ENCODE assay signal across 9 mouse cellular contexts in the genomic region with DNA sequence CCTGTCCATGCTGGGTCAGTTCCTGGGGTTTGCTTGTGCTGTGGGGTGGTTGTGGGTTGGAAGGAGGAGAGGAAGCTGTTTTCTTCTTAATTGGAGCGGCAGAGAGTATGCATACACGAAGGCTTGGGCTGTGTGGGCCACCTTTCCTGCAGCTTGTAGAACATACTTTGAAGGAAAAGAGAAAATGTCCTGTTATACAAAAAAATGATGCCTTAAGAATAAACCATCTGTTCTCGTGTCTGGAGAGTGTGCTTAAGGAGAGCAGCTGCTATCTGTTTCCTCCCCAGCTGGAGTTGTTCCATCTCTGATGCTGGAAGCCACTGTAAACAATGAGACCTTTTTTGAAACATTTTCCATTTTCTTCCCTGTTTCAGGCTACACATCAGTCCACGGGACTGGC.
DNase-seq lines count a peak whose midpoint lies in the region; ATAC-seq and TF ChIP-seq lines count a peak whose summit lies in the region.
"Had no signal": no experiment of that assay in that cellular context is flagged by ENCODE, and none has a peak within 500 bp of the region (broad histone marks: within the 10 kb centered on the region; RNA-seq: fewer than 3 reads in every experiment).

No protein-coding gene starts in this region.

- H3K9ac ChIP-seq in forebrain, embryonic 14.5 days (ENCODE audit: low read length), result no peak overlapping the region
- no peak overlapping the region for H3K9ac ChIP-seq in forebrain, embryonic 11.5 days (ENCODE audit: low read length)
- no peak overlapping the region for H3K9ac ChIP-seq in midbrain, embryonic 14.5 days (replicated peaks; ENCODE audit: low read length)
- no peak overlapping the region for H3K9ac ChIP-seq in midbrain, embryonic 15.5 days
- H3K9ac ChIP-seq: hindbrain, embryonic 14.5 days had no signal

- no peaks in the 10 kb centered on the region for H3K27me3 ChIP-seq in forebrain, embryonic 14.5 days (replicated peaks; ENCODE audit: control insufficient read depth, insufficient read depth, low read length)
- H3K27me3 ChIP-seq in forebrain, embryonic 11.5 days (ENCODE audit: control insufficient read depth, insufficient read depth, low read length), result no peaks in the 10 kb centered on the region
- H3K27me3 ChIP-seq in midbrain, embryonic 14.5 days (ENCODE audit: control insufficient read depth, insufficient read depth, low read length), result no peaks in the 10 kb centered on the region
- no peaks in the 10 kb centered on the region for H3K27me3 ChIP-seq in midbrain, embryonic 15.5 days (replicated peaks)
- no peaks in the 10 kb centered on the region for H3K27me3 ChIP-seq in thymus, adult 2 months (ENCODE audit: control insufficient read depth, insufficient read depth, low read length)

- intact Hi-C loops in left cerebral cortex, postnatal 25 days (cut with DNase I), result loop anchor here (10.0 kb wide), 1 partner anchor 450 kb away; no protein-coding TSS in a partner anchor

- 62% methylated on average over 4 of the region's 4 CpGs for WGBS in forebrain, embryonic 14.5 days
- WGBS in forebrain, embryonic 11.5 days, result 83% methylated on average over 4 of the region's 4 CpGs
- WGBS in midbrain, embryonic 14.5 days, result 87% methylated on average over 4 of the region's 4 CpGs
- WGBS in midbrain, embryonic 15.5 days, result 74% methylated on average over 4 of the region's 4 CpGs
- 74% methylated on average over 4 of the region's 4 CpGs for WGBS in thymus, adult 2 months

- no peak overlapping the region for H3K4me2 ChIP-seq in forebrain, embryonic 14.5 days (ENCODE audit: low read length)
- no peak overlapping the region for H3K4me2 ChIP-seq in forebrain, embryonic 11.5 days (ENCODE audit: low read depth, low read length, severe bottlenecking)
- no peak overlapping the region for H3K4me2 ChIP-seq in midbrain, embryonic 14.5 days (ENCODE audit: low read length)
- H3K4me2 ChIP-seq in midbrain, embryonic 15.5 days, result no peak overlapping the region
- H3K4me2 ChIP-seq: hindbrain, embryonic 14.5 days had no signal

- no peak for TF ChIP-seq POLR2A in thymus, adult 2 months (IDR thresholded peaks at IDR 0.05; ENCODE audit: control insufficient read depth, extremely low read depth, insufficient read depth, low read length, poor library complexity)

- no peaks in the 10 kb centered on the region for H3K9me3 ChIP-seq in forebrain, embryonic 14.5 days (replicated peaks; ENCODE audit: control insufficient read depth, low read length)
- H3K9me3 ChIP-seq in forebrain, embryonic 11.5 days (ENCODE audit: control insufficient read depth, low read length), result no peaks in the 10 kb centered on the region
- H3K9me3 ChIP-seq in midbrain, embryonic 14.5 days (ENCODE audit: control insufficient read depth, low read length), result no peaks in the 10 kb centered on the region
- H3K9me3 ChIP-seq in midbrain, embryonic 15.5 days, result no peaks in the 10 kb centered on the region

- no peak overlapping the region for H3K27ac ChIP-seq in forebrain, embryonic 14.5 days (ENCODE audit: low read depth, low read length)
- H3K27ac ChIP-seq in forebrain, embryonic 11.5 days (ENCODE audit: low read depth, low read length), result no peak overlapping the region
- H3K27ac ChIP-seq in midbrain, embryonic 14.5 days (replicated peaks; ENCODE audit: low read depth, low read length), result no peak overlapping the region
- H3K27ac ChIP-seq in midbrain, embryonic 15.5 days, result no peak overlapping the region
- no peak overlapping the region for H3K27ac ChIP-seq in thymus, adult 2 months (ENCODE audit: control insufficient read depth, insufficient read depth, low read length)
- H3K27ac ChIP-seq: hindbrain, embryonic 14.5 days had no signal

- peak; percentile 44; the same call in 1 of the 2 replicates for ATAC-seq in forebrain, embryonic 14.5 days
- ATAC-seq in forebrain, embryonic 11.5 days (replicated peaks; ENCODE audit: low FRiP score), result no peak
- ATAC-seq in midbrain, embryonic 14.5 days (ENCODE audit: low FRiP score, low TSS enrichment), result no peak
- no peak for ATAC-seq in midbrain, embryonic 15.5 days (replicated peaks)

- H3K4me1 ChIP-seq in forebrain, embryonic 14.5 days (ENCODE audit: control insufficient read depth, insufficient read depth, low read length), result no peaks in the 10 kb centered on the region
- H3K4me1 ChIP-seq in forebrain, embryonic 11.5 days (replicated peaks; ENCODE audit: control insufficient read depth, insufficient read depth, low read length), result no peaks in the 10 kb centered on the region
- H3K4me1 ChIP-seq in midbrain, embryonic 14.5 days (ENCODE audit: control insufficient read depth, insufficient read depth, low read length), result no peaks in the 10 kb centered on the region
- no peaks in the 10 kb centered on the region for H3K4me1 ChIP-seq in midbrain, embryonic 15.5 days
- H3K4me1 ChIP-seq in thymus, adult 2 months (replicated peaks; ENCODE audit: control insufficient read depth, insufficient read depth, low read length), result no peaks in the 10 kb centered on the region

- DNase-seq in forebrain, embryonic 14.5 days (ENCODE audit: low spot score), result peak; percentile 58
- DNase-seq in forebrain, embryonic 11.5 days (ENCODE audit: low spot score), result no peak
- peak; percentile 7 for DNase-seq in midbrain, embryonic 14.5 days
- DNase-seq in left cerebral cortex, postnatal 25 days (ENCODE audit: low spot score in 2 of 2), result peak; percentile 52 to 84
- peak; percentile 80 for DNase-seq in telencephalon, adult 2 months (ENCODE audit: low read depth, low spot score)
- no peak for DNase-seq in c-Kit-positive CD71-positive TER-119-positive erythroid progenitor cells, embryonic 14.5 days (ENCODE audit: low spot score)
- DNase-seq in thymus, adult 2 months, result no peak

- no peak overlapping the region for H3K4me3 ChIP-seq in forebrain, embryonic 14.5 days (ENCODE audit: low read depth, low read length)
- H3K4me3 ChIP-seq in forebrain, embryonic 11.5 days (ENCODE audit: low read depth, low read length), result no peak overlapping the region
- no peak overlapping the region for H3K4me3 ChIP-seq in midbrain, embryonic 14.5 days (replicated peaks; ENCODE audit: low read depth, low read length)
- no peak overlapping the region for H3K4me3 ChIP-seq in midbrain, embryonic 15.5 days
- no peak overlapping the region for H3K4me3 ChIP-seq in thymus, adult 2 months (ENCODE audit: control insufficient read depth, insufficient read depth, low read length)

- H3K36me3 ChIP-seq in forebrain, embryonic 14.5 days (ENCODE audit: control insufficient read depth, insufficient read depth, low read length), result peaks cover 3% of the 10 kb centered on the region; the same call in 1 of the 2 replicates
- no peaks in the 10 kb centered on the region for H3K36me3 ChIP-seq in forebrain, embryonic 11.5 days (ENCODE audit: control insufficient read depth, insufficient read depth, low read length)
- no peaks in the 10 kb centered on the region for H3K36me3 ChIP-seq in midbrain, embryonic 14.5 days (ENCODE audit: control insufficient read depth, insufficient read depth, low read length)
- no peaks in the 10 kb centered on the region for H3K36me3 ChIP-seq in midbrain, embryonic 15.5 days (replicated peaks)
- no peaks in the 10 kb centered on the region for H3K36me3 ChIP-seq in thymus, adult 2 months (ENCODE audit: control insufficient read depth, insufficient read depth, low read length)

- no peak for TF ChIP-seq CTCF in thymus, adult 2 months (IDR thresholded peaks at IDR 0.05; ENCODE audit: borderline replicate concordance, control insufficient read depth, extremely low read depth, insufficient read depth, low read length, poor library complexity)

Comparison
In these comparisons a context has a peak if more than half of its experiments do, and no peak if none do; other contexts are left out.
1. DNase-seq: peak in forebrain, embryonic 14.5 days (single experiment), midbrain, embryonic 14.5 days (single experiment), left cerebral cortex, postnatal 25 days (2 of 2) and telencephalon, adult 2 months (single experiment); none in forebrain, embryonic 11.5 days (single experiment), c-Kit-positive CD71-positive TER-119-positive erythroid progenitor cells, embryonic 14.5 days (single experiment) and thymus, adult 2 months (single experiment).